11 mouse cellular contexts compared by ENCODE assay signal in the genomic region with DNA sequence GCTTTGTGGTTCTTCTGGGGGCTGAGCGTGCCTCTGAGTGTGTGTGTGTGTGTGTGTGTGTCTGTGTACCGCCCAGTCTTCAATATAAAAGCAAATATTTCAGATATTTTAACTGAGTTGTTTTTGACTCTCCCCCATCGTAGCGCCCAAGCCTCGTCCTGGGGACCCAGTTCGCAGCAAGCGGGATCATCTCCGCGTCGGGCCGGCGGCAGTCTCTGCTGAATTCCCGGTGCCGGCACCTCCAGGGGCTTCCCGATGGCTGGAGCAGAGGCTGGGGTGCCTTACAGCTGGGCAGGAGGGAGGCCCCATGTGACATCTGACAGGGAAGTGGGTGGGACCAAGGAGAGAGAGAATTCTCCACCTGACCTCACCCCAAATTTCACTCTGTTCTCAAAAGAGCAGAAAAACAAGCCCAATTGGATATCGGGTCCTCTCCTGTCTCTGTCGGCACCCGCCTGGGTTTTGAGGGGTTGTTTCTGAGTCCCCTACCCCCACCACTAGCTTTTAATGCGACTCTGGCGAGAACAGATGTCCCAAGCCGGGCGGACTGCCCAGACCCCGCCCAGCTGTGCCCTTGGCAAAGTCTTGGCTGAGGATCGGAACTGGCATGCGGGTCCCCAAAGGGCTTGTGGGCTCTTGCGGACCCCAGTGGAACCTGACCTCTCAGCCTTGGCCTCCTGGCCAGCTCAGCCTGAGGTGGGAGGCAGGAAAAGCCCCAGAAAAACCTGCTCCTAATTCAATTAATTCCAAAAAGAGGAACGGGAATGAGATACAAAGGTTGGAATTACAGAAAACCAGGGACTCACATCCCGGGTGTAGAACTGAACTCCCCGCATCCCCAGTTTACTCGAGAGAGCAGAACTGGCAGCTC. TPM values are rescaled to one million over a fixed set of nuclear protein-coding genes. Genes with fewer than 3 reads are reported as not detected.
DNase-seq lines count a peak whose midpoint lies in the region; ATAC-seq and TF ChIP-seq lines count a peak whose summit lies in the region.
"Had no signal": no experiment of that assay in that cellular context is flagged by ENCODE, and none has a peak within 500 bp of the region (broad histone marks: within the 10 kb centered on the region; RNA-seq: fewer than 3 reads in every experiment).

No protein-coding gene starts in this region.

- H3K4me3 ChIP-seq in hindbrain, embryonic 12.5 days = no peak overlapping the region
- no peak overlapping the region for H3K4me3 ChIP-seq in hindbrain, embryonic 10.5 days
- H3K4me3 ChIP-seq in embryonic facial prominence, embryonic 14.5 days (ENCODE audit: low read depth, low read length) = peak overlapping the region; percentile 5; the same call in 1 of the 2 replicates
- no peak overlapping the region for H3K4me3 ChIP-seq in midbrain, embryonic 11.5 days (ENCODE audit: low read depth, low read length)
- H3K4me3 ChIP-seq: heart, embryonic 15.5 days; limb, embryonic 15.5 days had no signal

- DNase-seq in hindbrain, embryonic 10.5 days (ENCODE audit: low spot score) = no peak
- peak; percentile 87 for DNase-seq in brain, embryonic 14.5 days (ENCODE audit: low read depth)
- DNase-seq in embryonic facial prominence, embryonic 14.5 days (ENCODE audit: low spot score) = no peak
- peak; percentile 92 for DNase-seq in midbrain, embryonic 11.5 days (ENCODE audit: low spot score, missing footprints)
- no peak for DNase-seq in thymus, postnatal 10 days (ENCODE audit: low spot score in 2 of 2)
- DNase-seq in spleen, postnatal 4 days (ENCODE audit: low spot score in 2 of 2) = no peak
- DNase-seq: kidney, adult 11 months had no signal

- peaks cover 100% of the 10 kb centered on the region for H3K27me3 ChIP-seq in hindbrain, embryonic 12.5 days
- peaks cover 100% of the 10 kb centered on the region for H3K27me3 ChIP-seq in hindbrain, embryonic 10.5 days (ENCODE audit: insufficient read depth, poor library complexity, severe bottlenecking)
- H3K27me3 ChIP-seq in embryonic facial prominence, embryonic 14.5 days (replicated peaks; ENCODE audit: control insufficient read depth, insufficient read depth, low read length) = peaks cover 100% of the 10 kb centered on the region
- H3K27me3 ChIP-seq in midbrain, embryonic 11.5 days (ENCODE audit: control insufficient read depth, insufficient read depth, low read length) = peaks cover 98% of the 10 kb centered on the region

- no peak overlapping the region for H3K9ac ChIP-seq in hindbrain, embryonic 12.5 days
- no peak overlapping the region for H3K9ac ChIP-seq in embryonic facial prominence, embryonic 14.5 days (ENCODE audit: low read depth, low read length)
- no peak overlapping the region for H3K9ac ChIP-seq in midbrain, embryonic 11.5 days (ENCODE audit: low read length)
- H3K9ac ChIP-seq: heart, embryonic 15.5 days; limb, embryonic 15.5 days had no signal

- TF ChIP-seq POLR2A in brain, embryonic 14.5 days (IDR thresholded peaks at IDR 0.05; ENCODE audit: borderline replicate concordance, extremely low read depth, insufficient read depth, insufficient read length, poor library complexity, severe bottlenecking) = no peak

- 0 out of 2 replicates have a peak overlapping the region, but pooled peaks have one; percentile 16 for H3K4me2 ChIP-seq in hindbrain, embryonic 12.5 days (replicated peaks)
- peak overlapping the region; percentile 28; the same call in 1 of the 2 replicates for H3K4me2 ChIP-seq in embryonic facial prominence, embryonic 14.5 days (ENCODE audit: low read depth, low read length)
- H3K4me2 ChIP-seq in midbrain, embryonic 11.5 days = no peak overlapping the region
- H3K4me2 ChIP-seq: heart, embryonic 15.5 days had no signal

- H3K9me3 ChIP-seq in hindbrain, embryonic 12.5 days (replicated peaks) = no peaks in the 10 kb centered on the region
- H3K9me3 ChIP-seq in hindbrain, embryonic 10.5 days = no peaks in the 10 kb centered on the region
- H3K9me3 ChIP-seq in embryonic facial prominence, embryonic 14.5 days (ENCODE audit: control insufficient read depth, low read length) = no peaks in the 10 kb centered on the region
- no peaks in the 10 kb centered on the region for H3K9me3 ChIP-seq in midbrain, embryonic 11.5 days (ENCODE audit: control insufficient read depth, low read length)
- H3K9me3 ChIP-seq: heart, embryonic 15.5 days; limb, embryonic 15.5 days had no signal

- no peak overlapping the region for H3K27ac ChIP-seq in hindbrain, embryonic 12.5 days
- H3K27ac ChIP-seq in hindbrain, embryonic 10.5 days = no peak overlapping the region
- H3K27ac ChIP-seq in embryonic facial prominence, embryonic 14.5 days (replicated peaks; ENCODE audit: low read depth, low read length) = no peak overlapping the region
- H3K27ac ChIP-seq in midbrain, embryonic 11.5 days (ENCODE audit: low read depth, low read length) = no peak overlapping the region
- H3K27ac ChIP-seq: heart, embryonic 15.5 days; limb, embryonic 15.5 days had no signal

- ATAC-seq in hindbrain, embryonic 12.5 days (ENCODE audit: low FRiP score) = no peak
- ATAC-seq in embryonic facial prominence, embryonic 14.5 days (ENCODE audit: low read depth) = no peak
- no peak for ATAC-seq in midbrain, embryonic 11.5 days (ENCODE audit: low FRiP score)
- ATAC-seq in monocyte, adult 5-6 weeks (replicated peaks; ENCODE audit: insufficient number of reproducible peaks, low FRiP score, low TSS enrichment, poor library complexity, severe bottlenecking) = no peak

- 1% methylated on average over 30 of the region's 30 CpGs for WGBS in hindbrain, embryonic 12.5 days
- 2% methylated on average over 30 of the region's 30 CpGs for WGBS in hindbrain, embryonic 10.5 days
- WGBS in embryonic facial prominence, embryonic 14.5 days = under 1% methylated on average over 30 of the region's 30 CpGs
- WGBS in midbrain, embryonic 11.5 days = 1% methylated on average over 30 of the region's 30 CpGs

- no peaks in the 10 kb centered on the region for H3K36me3 ChIP-seq in hindbrain, embryonic 12.5 days
- H3K36me3 ChIP-seq in hindbrain, embryonic 10.5 days = no peaks in the 10 kb centered on the region
- H3K36me3 ChIP-seq in embryonic facial prominence, embryonic 14.5 days (ENCODE audit: control insufficient read depth, insufficient read depth, low read length) = no peaks in the 10 kb centered on the region
- no peaks in the 10 kb centered on the region for H3K36me3 ChIP-seq in midbrain, embryonic 11.5 days (ENCODE audit: control insufficient read depth, insufficient read depth, low read length)
- H3K36me3 ChIP-seq: heart, embryonic 15.5 days; limb, embryonic 15.5 days had no signal

- TF ChIP-seq CTCF in brain, embryonic 14.5 days (IDR thresholded peaks at IDR 0.05; ENCODE audit: borderline replicate concordance, extremely low read depth, insufficient read depth, insufficient read length) = no peak

- H3K4me1 ChIP-seq in hindbrain, embryonic 12.5 days = peaks cover 13% of the 10 kb centered on the region
- no peaks in the 10 kb centered on the region for H3K4me1 ChIP-seq in hindbrain, embryonic 10.5 days (replicated peaks)
- H3K4me1 ChIP-seq in embryonic facial prominence, embryonic 14.5 days (ENCODE audit: control insufficient read depth, insufficient read depth, low read length) = peaks cover 4% of the 10 kb centered on the region; the same call in 1 of the 2 replicates
- H3K4me1 ChIP-seq in midbrain, embryonic 11.5 days (ENCODE audit: control insufficient read depth, insufficient read depth, low read length) = no peaks in the 10 kb centered on the region
- H3K4me1 ChIP-seq: heart, embryonic 15.5 days had no signal

RNA-seq across cellular contexts. Expression of a gene that starts 8.4 kb away (rescaled TPM):
- polyA plus RNA-seq in hindbrain, embryonic 12.5 days (2016; fragmentation: Nextera tagmentation; extraction: Ambion mirVana) = 7.2 and 10.2 TPM in 2 replicates
- polyA plus RNA-seq in hindbrain, embryonic 10.5 days (2016; fragmentation: Nextera tagmentation; extraction: Ambion mirVana) = 0.07 and 0.13 TPM in 2 replicates
- 52.0 and 101 TPM in 2 replicates for polyA plus RNA-seq in brain, embryonic 14.5 days (2012; rRNA removed)
- polyA plus RNA-seq in embryonic facial prominence, embryonic 14.5 days (2014; fragmentation: Nextera tagmentation; extraction: Ambion mirVana) = 0.10 TPM in 1 of 2 replicates, not detected in the other
- polyA plus RNA-seq in midbrain, embryonic 11.5 days (2014; fragmentation: Nextera tagmentation; extraction: Ambion mirVana) = 0.15 and 0.17 TPM in 2 replicates
- not detected in 3 replicates for total RNA-seq in monocyte, adult 5-6 weeks (2017)
- polyA plus RNA-seq: heart, embryonic 15.5 days; limb, embryonic 15.5 days had no signal

RNA-seq across cellular contexts. Expression of a gene that starts 27.2 kb away (rescaled TPM):
- polyA plus RNA-seq in hindbrain, embryonic 12.5 days (2016; fragmentation: Nextera tagmentation; extraction: Ambion mirVana) = 0.37 and 0.52 TPM in 2 replicates
- polyA plus RNA-seq in hindbrain, embryonic 10.5 days (2016; fragmentation: Nextera tagmentation; extraction: Ambion mirVana) = 1.0 and 1.3 TPM in 2 replicates
- 6.9 and 18.2 TPM in 2 replicates for polyA plus RNA-seq in brain, embryonic 14.5 days (2012; rRNA removed)
- polyA plus RNA-seq in embryonic facial prominence, embryonic 14.5 days (2014; fragmentation: Nextera tagmentation; extraction: Ambion mirVana) = 4.1 and 5.1 TPM in 2 replicates
- polyA plus RNA-seq in midbrain, embryonic 11.5 days (2014; fragmentation: Nextera tagmentation; extraction: Ambion mirVana) = 0.78 and 0.91 TPM in 2 replicates
- total RNA-seq in monocyte, adult 5-6 weeks (2017) = not detected in 3 replicates

RNA-seq across cellular contexts. Expression of a gene that starts 37.1 kb away (rescaled TPM):
- polyA plus RNA-seq in hindbrain, embryonic 12.5 days (2016; fragmentation: Nextera tagmentation; extraction: Ambion mirVana) = 49.0 and 50.0 TPM in 2 replicates
- polyA plus RNA-seq in hindbrain, embryonic 10.5 days (2016; fragmentation: Nextera tagmentation; extraction: Ambion mirVana) = 55.5 and 57.8 TPM in 2 replicates
- polyA plus RNA-seq in brain, embryonic 14.5 days (2012; rRNA removed) = 66.1 and 124 TPM in 2 replicates
- 31.0 and 32.8 TPM in 2 replicates for polyA plus RNA-seq in embryonic facial prominence, embryonic 14.5 days (2014; fragmentation: Nextera tagmentation; extraction: Ambion mirVana)
- 39.7 and 41.5 TPM in 2 replicates for polyA plus RNA-seq in midbrain, embryonic 11.5 days (2014; fragmentation: Nextera tagmentation; extraction: Ambion mirVana)
- 29.2 to 57.7 TPM (median 50.9 TPM) in 3 replicates for total RNA-seq in monocyte, adult 5-6 weeks (2017)

Comparison
In these comparisons a context has a peak if more than half of its experiments do, and no peak if none do; other contexts are left out.
1. DNase-seq: peak in brain, embryonic 14.5 days (single experiment) and midbrain, embryonic 11.5 days (single experiment); none in hindbrain, embryonic 10.5 days (single experiment), embryonic facial prominence, embryonic 14.5 days (single experiment), thymus, postnatal 10 days (0 of 2) and spleen, postnatal 4 days (0 of 2).